Mouse (Mus musculus) spleen, adult 2 months (tissue): Measurements from ENCODE around the gene Arhgef17. TPM values are rescaled to one million over a fixed set of nuclear protein-coding genes. Genes with fewer than 3 reads are reported as not detected.
A peak's percentile ranks its signal among the peaks of the same experiment; 100 is the strongest.

Experiments
- DNase-seq, 2 experiments: peaks; one replicate each; pipeline versions ENCODE4 v3.0.0 to v3.0.0-alpha.2; 2012 to 2021; ENCODE audit warnings: low spot score in 2 of 2, low read depth in 1 of 2
- H3K27ac ChIP-seq: fragments of 200-500 bp; 2 replicates; pipeline ENCODE4 v1.5.1; 2012; ENCODE audit warnings: low read length, inconsistent platforms; ENCODE audit not compliant: insufficient read depth
- H3K27me3 ChIP-seq: fragments of 200-500 bp; 2 replicates; pipeline ENCODE4 v1.6.1; 2012; ENCODE audit warnings: mild to moderate bottlenecking, moderate library complexity, low read length, inconsistent platforms; ENCODE audit not compliant: control insufficient read depth, insufficient read depth
- H3K36me3 ChIP-seq: fragments of 200-500 bp; 2 replicates; pipeline ENCODE4 v1.6.1; 2012; ENCODE audit warnings: mild to moderate bottlenecking, low read length, inconsistent platforms; ENCODE audit not compliant: control insufficient read depth, insufficient read depth
- H3K4me1 ChIP-seq: fragments of 200-500 bp; 2 replicates; pipeline ENCODE4 v1.6.1; 2011; ENCODE audit warnings: inconsistent platforms; ENCODE audit not compliant: control insufficient read depth, insufficient read depth, insufficient read length
- H3K4me3 ChIP-seq: fragments of 200-500 bp; 2 replicates; pipeline ENCODE4 v1.5.1; 2011; ENCODE audit warnings: mild to moderate bottlenecking, inconsistent platforms; ENCODE audit not compliant: insufficient read depth, insufficient read length; ENCODE audit errors: extremely low read depth
- CTCF ChIP-seq: fragments of 200-500 bp; IDR thresholded peaks from 2 replicates; pipeline ENCODE4 v1.5.1; 2011; ENCODE audit warnings: mild to moderate bottlenecking, inconsistent platforms; ENCODE audit not compliant: insufficient read depth, insufficient read length, insufficient replicate concordance; ENCODE audit errors: extremely low read depth
- POLR2A ChIP-seq: fragments of 200-500 bp; IDR thresholded peaks from 2 replicates; pipeline ENCODE4 v1.6.1; 2011; ENCODE audit warnings: low read depth, low read length, inconsistent platforms
- WGBS: fragments of 180-500 bp; shearing (Covaris S2); methylation state at CpG from one replicate; pipeline ENCODE4 v1.1.7; 2018; 5-methylcytosine and 5-hydroxymethylcytosine counted together
- polyA plus RNA-seq: library from polyadenylated mRNA; depleted of rRNA; stranded (reverse); fragments of >200 nt; gene quantifications from 2 replicates; pipeline ENCODE4 v1.2.3, GENCODE M21; 2012

Arhgef17 gene
- polyA plus RNA-seq, 1 experiment = 12.3 TPM

GRCm38 (mm10) chr7:100906029-100906789 is 25.7 kb downstream of the Arhgef17 start:
- H3K27ac ChIP-seq = no peak overlapping the region
- DNase-seq = no peak
- no peak for TF ChIP-seq CTCF
- no peak for TF ChIP-seq POLR2A
- H3K27me3 ChIP-seq = no peaks in the 10 kb centered on the region
- no peak overlapping the region for H3K4me3 ChIP-seq
- WGBS = 84% methylated on average over 10 of the region's 10 CpGs
- no peaks in the 10 kb centered on the region; the same call in 1 of the 2 replicates for H3K4me1 ChIP-seq
- H3K36me3 ChIP-seq = no peaks in the 10 kb centered on the region

DNA sequence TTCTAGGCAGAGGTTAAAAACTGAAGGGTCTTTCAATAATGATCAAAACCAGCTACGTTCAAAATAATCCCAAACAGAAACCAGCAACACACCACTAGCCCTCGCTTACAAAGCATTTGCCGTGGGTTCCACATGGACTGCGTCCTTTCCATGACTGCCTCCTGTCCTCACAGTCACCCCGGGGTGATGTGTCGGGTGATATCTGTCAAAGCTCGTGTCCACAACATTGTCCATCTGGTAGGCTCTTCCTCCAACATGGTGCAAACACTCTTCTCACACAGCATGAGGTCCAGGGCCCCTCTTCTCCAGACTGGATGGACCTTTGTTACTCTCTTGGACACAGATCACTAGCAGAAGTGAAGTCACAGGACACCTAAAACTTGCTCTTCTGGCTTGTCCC is 26.9 kb downstream of the Arhgef17 start:
- TF ChIP-seq POLR2A (no peak), CTCF (no peak)
- H3K27ac ChIP-seq = no peak overlapping the region
- WGBS = 67% methylated on average over 7 of the region's 7 CpGs
- H3K4me1 ChIP-seq = no peaks in the 10 kb centered on the region; the same call in 1 of the 2 replicates
- no peak for DNase-seq
- H3K27me3 ChIP-seq = no peaks in the 10 kb centered on the region
- H3K36me3 ChIP-seq = no peaks in the 10 kb centered on the region
- H3K4me3 ChIP-seq = no peak overlapping the region

GRCm38 (mm10) chr7:100904612-100905011 is 27.3 kb downstream of the Arhgef17 start:
- Histone ChIP-seq H3K4me3 (no peak overlapping the region), H3K4me1 (no peaks in the 10 kb centered on the region; the same call in 1 of the 2 replicates), H3K27me3 (no peaks in the 10 kb centered on the region), H3K36me3 (no peaks in the 10 kb centered on the region), H3K27ac (no peak overlapping the region)
- no peak for DNase-seq
- TF ChIP-seq CTCF (no peak), POLR2A (no peak)
- WGBS = 38% methylated on average over 5 of the region's 5 CpGs

- 78% methylated on average over 9 of the region's 9 CpGs for WGBS
- H3K27ac ChIP-seq = no peak overlapping the region
- TF ChIP-seq CTCF (peak; percentile 18; the same call in 1 of the 2 replicates), POLR2A (no peak)
- no peaks in the 10 kb centered on the region for H3K36me3 ChIP-seq
- H3K4me3 ChIP-seq = no peak overlapping the region
- H3K27me3 ChIP-seq = no peaks in the 10 kb centered on the region
- H3K4me1 ChIP-seq = no peaks in the 10 kb centered on the region; the same call in 1 of the 2 replicates
- DNase-seq = no peak
Measured at GRCm38 (mm10) chr7:100902451-100903137, 29.3 kb downstream of the Arhgef17 start.

- TF ChIP-seq CTCF = no peak
- no peak for TF ChIP-seq POLR2A
- H3K27me3 ChIP-seq = 0 out of 2 replicates have a peak, but pooled peaks cover 3% of the 10 kb centered on the region
- H3K36me3 ChIP-seq = no peaks in the 10 kb centered on the region
- DNase-seq = no peak
- WGBS = 77% methylated on average over 5 of the region's 5 CpGs
- no peak overlapping the region for H3K27ac ChIP-seq
- H3K4me3 ChIP-seq = no peak overlapping the region
- H3K4me1 ChIP-seq = peaks cover 5% of the 10 kb centered on the region; the same call in 1 of the 2 replicates
Measured at GRCm38 (mm10) chr7:100897828-100898227, 34.1 kb downstream of the Arhgef17 start.

DNA sequence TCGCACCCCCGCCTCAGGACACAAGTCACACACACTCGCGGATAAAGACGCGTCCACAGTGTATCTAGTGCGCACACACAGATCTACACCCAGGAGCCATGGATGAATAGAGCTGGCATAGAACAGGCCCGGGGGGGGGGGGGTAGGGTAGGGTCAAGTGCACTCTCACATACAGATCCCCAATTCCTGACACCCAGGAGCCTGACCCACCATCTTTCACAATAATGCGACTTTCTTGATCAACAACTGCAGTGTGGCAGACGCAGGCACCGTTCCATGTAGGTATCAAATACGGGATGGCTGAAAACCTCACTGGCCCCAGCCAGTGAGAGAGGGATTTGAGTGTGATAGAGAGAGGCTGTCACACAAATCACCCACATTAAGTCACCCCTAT is 37.1 kb downstream of the Arhgef17 start:
- TF ChIP-seq CTCF (no peak), POLR2A (no peak)
- no peak overlapping the region for H3K27ac ChIP-seq
- H3K4me1 ChIP-seq = peaks cover 5% of the 10 kb centered on the region; the same call in 1 of the 2 replicates
- 9% methylated on average over 12 of the region's 12 CpGs for WGBS
- no peak for DNase-seq
- H3K4me3 ChIP-seq = peak overlapping the region; percentile 19; the same call in 1 of the 2 replicates
- H3K27me3 ChIP-seq = 0 out of 2 replicates have a peak, but pooled peaks cover 3% of the 10 kb centered on the region
- no peaks in the 10 kb centered on the region for H3K36me3 ChIP-seq
